ENCODE assay signal across 9 mouse cellular contexts in the genomic region with DNA sequence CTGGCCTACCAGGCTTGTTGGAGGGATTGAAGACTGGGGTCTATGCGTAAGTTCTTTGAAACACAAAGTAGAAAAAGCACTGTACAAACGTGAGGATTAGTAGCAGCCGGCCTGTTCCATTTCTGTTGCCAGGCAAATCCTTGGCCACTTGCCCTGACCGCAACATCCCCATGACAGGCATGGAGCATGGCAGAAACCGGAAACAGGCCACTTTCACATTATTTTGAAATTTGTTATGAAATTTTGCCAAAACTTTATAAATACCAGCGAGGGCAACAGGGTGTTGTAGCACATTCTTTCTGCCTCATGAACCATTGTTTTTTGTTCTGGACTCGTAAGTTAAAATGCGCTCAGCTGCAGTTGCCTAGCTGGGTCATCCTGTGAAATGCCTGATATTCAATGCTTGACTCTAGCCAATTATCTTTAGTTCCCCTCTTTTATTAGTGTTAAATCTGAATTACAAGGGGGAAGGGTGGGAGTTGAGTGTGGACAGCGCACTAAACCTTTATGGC.
DNase-seq lines count a peak whose midpoint lies in the region; ATAC-seq and TF ChIP-seq lines count a peak whose summit lies in the region.
"Had no signal": no experiment of that assay in that cellular context is flagged by ENCODE, and none has a peak within 500 bp of the region (broad histone marks: within the 10 kb centered on the region; RNA-seq: fewer than 3 reads in every experiment).

No protein-coding gene starts in this region.

- 0 out of 2 replicates have a peak overlapping the region, but pooled peaks have one; percentile 41 for H3K27ac ChIP-seq in embryonic facial prominence, embryonic 12.5 days
- H3K27ac ChIP-seq: macrophage had no signal

- DNase-seq in 3134 (ENCODE audit: extremely low read depth, insufficient read length, low spot score) (peak; percentile 17), Patski (ENCODE audit: low read depth, low spot score) (peak; percentile 57)
- peak; percentile 55 to 66 for DNase-seq in heart, postnatal 10 days
- peak; percentile 85 to 91 for DNase-seq in kidney, postnatal 36 days
- DNase-seq in lung, postnatal 4 days = peak; percentile 67 to 85
- DNase-seq in natural killer cell, adult 2 months (ENCODE audit: low spot score in 2 of 2) = no peak

- POLR2A ChIA-PET in Patski (lab: Charles Lee) = no interaction called here

- ATAC-seq in Patski = peak; percentile 57
- ATAC-seq in embryonic facial prominence, embryonic 12.5 days (ENCODE audit: insufficient number of reproducible peaks, insufficient read depth, low FRiP score, low TSS enrichment) = no peak
- no peak for ATAC-seq in monocyte, adult 5-6 weeks (replicated peaks; ENCODE audit: insufficient number of reproducible peaks, low FRiP score, low TSS enrichment, poor library complexity, severe bottlenecking)

- no peaks in the 10 kb centered on the region for H3K27me3 ChIP-seq in Patski
- H3K27me3 ChIP-seq in embryonic facial prominence, embryonic 12.5 days = no peaks in the 10 kb centered on the region

- intact Hi-C loops in heart, postnatal 10 days (cut with DNase I) = loop anchor here (5.0 kb wide), 1 partner anchor 455 kb away; the partner anchor contains the start of gene Nr2f2

- no peaks in the 10 kb centered on the region for H3K36me3 ChIP-seq in embryonic facial prominence, embryonic 12.5 days

- CTCF ChIA-PET in Patski (lab: Charles Lee) = no interaction called here

- peak overlapping the region; percentile 30 for H3K4me2 ChIP-seq in embryonic facial prominence, embryonic 12.5 days (replicated peaks)

- TF ChIP-seq CTCF in Patski (IDR thresholded peaks at IDR 0.05) = no peak

- no peak overlapping the region for H3K9ac ChIP-seq in embryonic facial prominence, embryonic 12.5 days

- 41% methylated on average over 9 of the region's 9 CpGs for WGBS in embryonic facial prominence, embryonic 12.5 days

- H3K4me3 ChIP-seq in embryonic facial prominence, embryonic 12.5 days = 0 out of 2 replicates have a peak overlapping the region, but pooled peaks have one; percentile 4

- in situ Hi-C loops in Patski (cut with MboI; ENCODE audit: low pct_unique_long_range_greater_than_20kb) = no loop called here

- H3K9me3 ChIP-seq in embryonic facial prominence, embryonic 12.5 days = no peaks in the 10 kb centered on the region

- H3K4me1 ChIP-seq in embryonic facial prominence, embryonic 12.5 days = peaks cover 9% of the 10 kb centered on the region; the same call in 1 of the 2 replicates

Comparison
In these comparisons a context has a peak if more than half of its experiments do, and no peak if none do; other contexts are left out.
1. DNase-seq: peak in 3134 (single experiment), Patski (single experiment), heart, postnatal 10 days (2 of 2), kidney, postnatal 36 days (2 of 2) and lung, postnatal 4 days (2 of 2); none in natural killer cell, adult 2 months (0 of 2).